Mouse (Mus musculus): ENCODE measurements at regions not wholly inside any gene's neighbourhood (a gene's known extent, or its start where the extent isn't known, plus 50 kb on each side); places are given as distances from the start of the nearest gene placed in this dataset.

DNA sequence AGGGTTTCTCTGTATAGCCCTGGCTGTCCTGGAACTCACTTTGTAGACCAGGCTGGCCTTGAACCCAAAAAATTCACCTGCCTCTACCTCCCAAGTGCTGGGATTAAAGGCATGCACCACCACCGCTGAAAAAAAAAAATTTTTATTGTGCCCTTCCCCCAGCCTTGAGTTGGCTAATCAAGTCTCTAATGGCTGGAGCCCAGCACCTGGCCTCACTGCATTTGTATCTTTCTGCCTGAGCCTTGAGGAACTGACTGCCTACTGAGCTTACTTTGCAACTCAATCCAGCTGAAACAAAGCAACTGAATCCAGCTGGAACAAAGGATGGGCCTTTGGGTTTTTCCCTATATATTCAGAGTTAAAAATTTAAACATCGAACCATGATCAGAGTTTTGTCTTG is 153.3 kb upstream of the Ccnh start:
- no peak for DNase-seq

DNA sequence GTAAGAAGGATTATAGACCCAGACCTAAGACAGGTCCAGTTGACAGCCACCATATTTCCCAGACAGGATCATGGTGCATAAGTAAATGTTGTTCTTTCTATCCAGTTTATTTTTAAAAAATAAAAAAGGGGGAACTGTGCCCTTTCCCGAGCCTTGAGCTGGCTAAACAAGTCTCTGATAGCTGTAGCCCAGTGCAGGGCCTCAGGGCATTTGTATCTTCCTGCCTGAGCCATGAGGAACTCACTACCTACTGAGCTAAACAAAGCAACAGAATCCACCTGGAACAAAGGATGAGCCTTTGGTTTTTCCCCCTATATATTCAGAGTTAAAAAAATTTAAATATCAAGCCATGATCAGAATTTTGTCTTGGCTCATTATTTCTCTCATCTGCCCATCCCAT is 152.4 kb upstream of the Ccnh start:
- DNase-seq = no peak

GRCm38 (mm10) chr13:85066585-85067550 is 122.3 kb upstream of the Ccnh start:
- DNase-seq = no peak

DNA sequence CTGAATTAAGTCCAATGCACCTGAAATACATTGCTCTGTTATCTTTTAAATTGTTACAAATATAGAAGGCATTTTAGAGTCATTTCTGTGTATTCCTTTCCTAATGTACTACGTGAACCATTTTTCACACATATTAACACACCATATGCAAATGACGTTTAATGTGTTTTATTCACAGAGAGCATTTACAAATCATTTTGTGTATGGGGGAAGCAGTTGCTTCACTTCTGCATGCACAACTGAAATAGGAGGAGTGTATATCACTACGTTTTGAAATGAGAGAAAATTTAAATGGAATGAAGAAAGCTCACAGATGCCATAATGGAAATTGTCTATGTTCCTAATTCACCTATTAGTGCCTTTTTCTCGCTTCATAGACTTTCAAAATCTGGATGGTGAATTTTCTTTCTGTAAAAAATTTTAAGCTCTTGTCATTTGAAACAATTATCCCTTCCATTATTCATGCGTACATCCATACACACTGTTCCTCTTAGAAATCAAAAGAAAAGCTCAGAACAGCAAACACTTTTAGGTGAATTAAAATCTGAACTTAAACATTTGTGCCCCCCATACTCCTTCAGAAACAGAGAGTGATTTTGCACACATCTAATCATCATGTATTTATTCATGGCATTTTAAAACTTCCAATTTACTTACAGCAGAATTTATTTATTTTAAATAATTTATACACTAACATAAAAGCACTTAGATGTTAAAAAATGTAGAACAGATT is 121.5 kb upstream of the Ccnh start:
- DNase-seq = no peak

DNA sequence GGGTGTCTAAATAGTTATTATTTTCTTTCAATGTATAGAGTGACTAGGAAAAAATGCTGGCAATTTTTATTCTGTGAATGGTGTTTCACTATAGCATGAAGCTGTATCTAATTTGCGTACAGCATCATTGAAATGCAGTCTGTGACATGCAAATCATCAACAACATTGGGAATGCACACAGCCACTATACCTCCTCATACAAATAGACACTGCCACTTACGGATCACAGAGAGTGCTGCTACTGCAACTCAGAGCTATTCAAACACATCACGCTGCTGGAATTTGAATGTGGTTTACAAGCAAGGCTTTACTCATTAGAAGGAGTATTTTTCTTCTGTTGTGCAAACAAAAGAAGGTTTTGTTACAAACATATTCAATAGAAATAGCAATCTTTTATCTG is 120.8 kb upstream of the Ccnh start:
- no peak for DNase-seq

- no peak for DNase-seq
Measured at GRCm38 (mm10) chr13:85083335-85083734, 105.9 kb upstream of the Ccnh start.

DNA sequence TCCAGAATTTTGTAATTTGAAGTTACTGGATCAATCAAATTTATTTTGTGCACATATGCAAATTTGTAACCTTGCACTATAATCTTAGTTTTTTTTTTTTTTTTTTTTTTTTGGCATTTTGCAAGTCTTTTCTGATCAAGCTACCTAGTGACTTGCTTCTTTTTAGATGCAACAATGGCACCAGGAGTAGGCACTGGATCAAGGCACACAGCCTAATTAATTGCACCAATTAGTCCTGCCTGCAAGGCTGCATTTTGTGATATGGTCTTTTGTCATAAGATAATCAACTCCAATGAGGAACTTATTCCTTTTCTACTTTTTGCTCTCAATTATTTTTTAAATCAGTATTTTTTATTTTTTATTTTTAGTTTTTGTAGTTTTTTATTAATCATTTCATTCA is 105.5 kb upstream of the Ccnh start:
- DNase-seq = no peak

- DNase-seq = no peak
Measured at GRCm38 (mm10) chr13:85096174-85096573, 93.0 kb upstream of the Ccnh start.

DNA sequence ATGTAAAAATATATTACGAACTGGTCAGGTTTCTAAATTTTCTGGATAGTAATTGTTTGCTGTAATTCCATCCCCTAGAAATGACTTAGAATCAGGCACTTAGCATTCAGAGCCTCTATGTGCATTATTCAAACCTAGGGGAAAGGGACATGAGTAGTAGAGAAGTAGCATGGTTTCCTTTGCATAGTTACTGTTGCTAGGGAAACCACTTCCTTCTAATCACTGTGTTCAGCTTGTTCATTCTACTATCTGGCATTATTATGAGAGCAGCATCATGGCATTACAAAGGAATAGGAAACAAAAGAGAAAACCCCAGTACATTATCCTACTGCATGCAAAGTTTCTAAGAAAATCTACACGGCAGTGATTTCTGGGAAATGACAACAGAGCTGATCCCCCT is 65.9 kb upstream of the Ccnh start:
- DNase-seq = no peak

DNA sequence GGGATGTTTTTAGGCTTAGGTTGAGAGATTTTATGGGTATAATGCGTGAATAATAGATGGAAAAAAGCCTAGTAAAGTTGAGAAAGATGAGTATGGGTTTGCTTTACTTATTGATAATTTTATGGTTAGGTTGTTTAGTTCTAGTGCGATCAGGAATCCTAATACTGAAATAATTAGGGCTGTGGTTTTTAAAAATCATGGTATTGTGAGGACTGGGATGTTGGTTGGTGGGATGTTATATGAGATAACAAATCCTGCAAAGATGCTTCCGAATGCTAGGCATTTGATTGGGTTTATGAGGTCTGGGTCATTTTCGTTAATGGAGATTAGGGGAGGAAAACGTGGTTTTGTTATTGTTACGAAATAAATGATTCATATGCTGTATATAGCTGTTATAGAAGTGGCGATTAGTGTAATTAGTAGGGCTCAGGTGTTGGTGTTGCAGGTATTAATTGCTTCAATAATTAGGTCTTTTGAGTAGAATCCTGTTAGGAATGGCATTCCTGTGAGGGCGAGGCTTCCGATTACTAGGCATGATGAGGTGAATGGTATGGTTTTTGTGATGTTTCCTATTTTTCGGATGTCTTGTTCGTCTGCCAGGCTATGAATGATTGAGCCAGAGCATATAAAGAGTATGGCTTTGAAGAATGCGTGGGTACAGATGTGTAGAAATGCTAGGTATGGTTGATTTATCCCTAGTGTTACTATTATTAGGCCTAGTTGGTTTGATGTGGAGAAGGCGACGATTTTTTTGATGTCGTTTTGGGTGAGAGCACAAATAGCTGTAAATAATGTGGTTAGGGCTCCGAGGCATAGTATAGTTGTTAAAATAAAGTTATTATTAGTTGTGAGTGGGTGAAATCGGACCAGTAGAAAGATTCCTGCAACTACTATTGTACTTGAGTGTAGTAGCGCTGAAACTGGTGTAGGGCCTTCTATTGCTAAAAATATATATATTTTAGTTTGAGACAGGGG is 62.3 kb upstream of the Ccnh start:
- peak in 1 of 2 experiments; percentile 59 for DNase-seq

DNA sequence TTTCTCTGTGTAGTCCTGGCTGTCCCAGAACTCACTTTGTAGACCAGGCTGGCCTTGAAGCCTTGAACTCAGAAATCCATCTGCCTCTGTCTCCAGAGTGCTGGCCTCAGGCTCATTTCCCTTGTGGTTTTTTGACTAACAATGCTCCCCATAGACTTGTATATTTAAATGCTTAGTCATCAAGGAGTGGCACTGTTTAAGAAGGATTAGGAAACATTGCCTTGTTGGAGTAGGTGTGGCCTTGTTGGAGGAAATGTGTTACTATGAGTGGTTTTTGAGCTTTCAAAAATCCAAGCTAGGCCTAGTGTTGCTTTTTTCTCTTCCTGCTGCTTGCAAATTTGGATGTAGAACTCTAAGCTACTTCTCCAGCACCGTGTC is 61.7 kb upstream of the Ccnh start:
- no peak for DNase-seq

Measured in adrenal gland, postnatal 36 days (tissue).